Mouse (Mus musculus) gastrocnemius, adult 8-10 months (tissue): ENCODE measurements around the gene Tbc1d22a. TPM values are rescaled to one million over a fixed set of nuclear protein-coding genes. Genes with fewer than 3 reads are reported as not detected.

Source experiments
- DNase-seq, 2 experiments: peaks; one replicate each; pipeline ENCODE4 v3.0.0; 2022; ENCODE audit warnings: low spot score in 2 of 2
- total RNA-seq, 4 experiments: library from RNA; stranded (reverse); gene quantifications; 2 replicates each; pipeline ENCODE4 v1.2.4; 2022

Tbc1d22a gene
- total RNA-seq, 4 experiments from 2014 or later, result 14.7 to 15.7 (median 15.3) TPM

DNA sequence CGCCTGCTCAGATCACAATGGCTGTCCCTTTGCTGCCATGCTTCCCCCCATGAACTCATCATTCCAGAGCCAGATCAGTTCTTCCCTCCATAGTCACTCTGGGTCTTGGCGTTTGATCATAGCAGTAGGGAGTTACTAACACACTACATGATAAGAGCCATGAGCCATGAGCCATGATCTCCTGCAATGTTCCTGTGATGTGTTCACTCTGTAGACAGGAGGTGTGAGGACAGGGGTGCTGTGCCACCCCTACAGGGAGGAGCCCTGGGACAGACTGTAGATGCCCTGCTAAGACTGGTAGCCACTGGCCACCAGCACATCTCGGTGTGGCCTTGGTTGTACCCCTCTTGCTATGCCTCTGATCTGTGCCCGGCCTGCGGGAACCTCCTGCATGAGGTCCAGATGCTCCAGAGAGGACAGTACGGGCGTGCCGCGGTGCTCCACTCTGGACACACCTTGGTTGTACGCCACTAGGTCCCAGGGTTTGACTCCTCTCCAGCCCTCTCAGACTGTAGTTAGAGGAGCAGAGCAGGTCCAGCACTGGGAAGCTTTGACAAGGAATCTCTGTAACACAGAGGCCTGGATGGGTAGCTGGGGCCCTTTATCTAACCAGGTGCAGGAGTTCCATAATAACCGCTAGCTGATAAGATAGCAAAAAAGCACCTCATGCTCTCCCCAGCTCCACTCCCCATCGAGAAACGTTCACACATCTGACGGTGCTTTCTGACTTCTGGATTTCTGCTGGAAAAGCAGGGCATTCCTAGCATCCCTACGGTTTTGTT is 224.9 kb downstream of the Tbc1d22a start:
- DNase-seq, result no peak

DNA sequence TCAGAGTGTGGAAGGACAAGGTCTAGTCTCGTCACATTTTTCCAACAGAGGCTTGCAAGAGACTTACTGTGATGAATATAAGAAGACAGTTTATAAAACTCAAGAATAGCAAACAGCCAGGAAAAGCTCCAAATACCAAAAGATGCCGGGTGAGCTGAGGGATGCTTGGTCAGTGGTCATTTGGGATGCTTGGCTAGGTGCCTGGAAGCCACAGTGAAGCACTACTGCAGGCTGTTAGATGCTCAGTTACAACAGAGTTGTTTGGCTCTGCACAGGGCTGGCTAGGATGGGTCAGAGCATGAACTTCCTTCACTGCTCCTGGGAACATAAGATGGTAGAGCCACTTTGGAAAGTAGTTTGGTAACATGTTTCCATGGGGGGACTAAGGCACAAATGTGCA is 230.0 kb downstream of the Tbc1d22a start:
- DNase-seq, result no peak

GRCm38 (mm10) chr15:86446064-86446463 is 231.8 kb downstream of the Tbc1d22a start:
- no peak for DNase-seq

- no peak for DNase-seq
Measured at GRCm38 (mm10) chr15:86447251-86447650, 233.0 kb downstream of the Tbc1d22a start.

- no peak for DNase-seq
Measured at GRCm38 (mm10) chr15:86449236-86449635, 235.0 kb downstream of the Tbc1d22a start.

DNA sequence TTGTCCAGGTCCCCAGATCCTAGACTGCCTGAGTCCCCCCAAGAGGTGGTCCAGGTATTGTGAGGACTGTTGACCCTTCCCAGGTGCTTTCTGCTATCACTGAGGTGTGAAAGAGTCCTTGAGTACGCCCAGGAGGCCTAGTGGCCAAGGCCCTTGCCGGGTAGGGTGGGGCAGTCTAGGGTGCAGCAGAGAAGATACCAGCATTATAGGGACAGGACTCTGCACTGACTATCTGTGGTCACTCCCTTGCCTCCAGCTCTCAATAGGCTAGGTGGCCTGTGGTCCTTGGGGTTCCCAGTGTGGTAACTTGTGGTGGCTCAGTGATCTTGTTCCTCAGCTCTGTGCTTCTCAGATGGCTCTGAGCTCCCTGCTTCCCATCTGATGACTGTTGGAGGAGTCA is 235.5 kb downstream of the Tbc1d22a start:
- DNase-seq, result no peak

GRCm38 (mm10) chr15:86459413-86459812 is 245.2 kb downstream of the Tbc1d22a start:
- DNase-seq, result no peak

DNA sequence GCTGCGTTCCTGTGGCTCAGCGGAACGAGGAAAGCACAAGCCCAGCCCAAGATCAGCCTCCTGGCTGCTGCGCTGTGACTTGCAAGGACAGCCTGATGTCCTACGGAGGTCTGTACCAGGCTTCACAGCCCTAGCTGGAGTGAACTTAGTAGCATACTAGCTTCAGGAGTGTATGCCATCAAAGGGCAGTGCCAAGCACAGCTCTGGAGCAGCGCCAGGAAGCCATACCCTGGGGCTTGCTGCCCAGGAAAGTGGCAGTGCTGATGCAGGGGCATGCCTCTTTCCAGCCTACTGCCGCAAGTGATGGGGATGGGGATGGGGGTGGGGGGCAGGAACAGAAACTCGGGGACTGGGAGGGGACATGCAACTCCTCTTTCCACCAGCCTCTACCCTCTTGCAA is 248.4 kb downstream of the Tbc1d22a start:
- no peak for DNase-seq

- no peak for DNase-seq
Measured at GRCm38 (mm10) chr15:86468082-86468481, 253.8 kb downstream of the Tbc1d22a start.

- no peak for DNase-seq
Measured at GRCm38 (mm10) chr15:86471136-86471535, 256.9 kb downstream of the Tbc1d22a start.

DNA sequence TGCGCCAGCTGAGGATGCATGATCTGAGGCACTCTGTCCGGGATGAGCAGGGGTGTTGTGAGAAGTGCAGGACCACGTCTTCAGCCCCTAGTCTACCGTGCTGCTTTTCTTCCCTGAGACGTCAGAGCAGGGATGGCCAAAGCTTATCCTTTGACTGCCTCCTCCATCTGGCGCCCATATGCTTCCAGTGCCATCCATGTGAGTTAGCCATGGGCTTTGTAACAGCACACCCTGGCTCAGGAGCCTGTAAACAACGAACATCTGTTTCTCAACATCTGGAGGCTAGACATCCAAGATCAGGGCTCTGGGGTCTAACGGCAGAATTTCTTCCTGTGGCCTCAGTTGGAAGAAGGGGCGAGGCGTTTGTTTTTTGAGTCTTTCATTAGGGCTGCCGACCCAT is 259.2 kb downstream of the Tbc1d22a start:
- no peak for DNase-seq

DNA sequence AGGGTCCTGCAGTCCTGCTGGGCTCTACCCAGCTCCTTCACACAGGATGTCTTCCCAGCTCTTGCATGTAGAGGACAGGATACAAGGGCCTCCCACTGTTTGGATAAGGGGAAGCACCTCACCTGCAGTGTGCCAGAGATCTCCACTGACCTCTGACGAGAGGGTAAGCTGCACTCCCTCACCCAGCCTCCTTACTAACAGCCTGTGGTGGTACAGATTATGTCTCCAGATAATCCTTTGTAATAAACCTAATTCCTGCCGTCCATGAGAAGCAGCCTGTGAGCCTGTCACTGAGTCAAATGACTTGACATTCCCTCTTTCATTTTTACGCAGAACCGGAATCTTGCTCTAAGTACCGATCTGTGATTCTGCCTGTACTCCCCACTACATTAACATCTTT is 260.7 kb downstream of the Tbc1d22a start:
- DNase-seq, result no peak

DNA sequence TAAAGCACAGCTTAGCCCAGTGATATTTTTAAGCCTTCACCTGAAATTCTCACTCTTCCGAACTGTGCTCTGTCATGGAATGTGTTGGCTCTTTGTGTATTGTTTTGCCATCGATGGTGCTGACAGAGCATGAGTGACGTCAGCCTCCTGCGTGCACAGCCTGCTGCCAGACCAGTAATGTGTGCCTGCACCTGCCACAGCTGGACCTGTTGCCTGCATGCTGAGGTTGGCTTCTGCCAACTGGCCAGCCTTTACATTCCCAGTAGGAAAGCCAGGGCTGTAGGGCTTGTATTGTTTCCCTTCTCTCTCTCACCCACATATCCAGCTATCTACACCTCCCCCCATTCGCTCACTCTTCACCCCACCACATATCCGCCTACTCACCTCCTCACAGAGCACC is 262.2 kb downstream of the Tbc1d22a start:
- no peak for DNase-seq

DNA sequence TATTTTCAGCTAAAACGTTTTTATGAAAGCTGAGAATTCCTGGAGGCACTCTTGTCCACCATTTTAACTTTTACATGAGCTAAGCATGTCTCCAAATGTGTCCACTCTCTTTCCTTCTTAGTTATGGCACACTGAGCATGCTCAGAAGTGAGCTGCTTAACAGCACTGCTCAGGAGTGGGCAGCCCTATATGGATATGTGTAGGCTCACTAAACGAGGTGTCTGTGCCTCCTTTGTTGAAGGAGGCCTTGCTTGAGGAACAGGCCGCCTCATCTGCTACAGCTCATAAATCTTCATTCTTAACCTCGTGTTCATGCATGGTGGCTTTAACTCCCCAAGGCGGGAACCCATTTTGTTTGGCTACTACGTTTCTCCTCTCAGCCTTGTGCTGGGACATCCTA is 262.8 kb downstream of the Tbc1d22a start:
- no peak for DNase-seq

GRCm38 (mm10) chr15:86477471-86477992 is 263.3 kb downstream of the Tbc1d22a start:
- DNase-seq, result no peak

DNA sequence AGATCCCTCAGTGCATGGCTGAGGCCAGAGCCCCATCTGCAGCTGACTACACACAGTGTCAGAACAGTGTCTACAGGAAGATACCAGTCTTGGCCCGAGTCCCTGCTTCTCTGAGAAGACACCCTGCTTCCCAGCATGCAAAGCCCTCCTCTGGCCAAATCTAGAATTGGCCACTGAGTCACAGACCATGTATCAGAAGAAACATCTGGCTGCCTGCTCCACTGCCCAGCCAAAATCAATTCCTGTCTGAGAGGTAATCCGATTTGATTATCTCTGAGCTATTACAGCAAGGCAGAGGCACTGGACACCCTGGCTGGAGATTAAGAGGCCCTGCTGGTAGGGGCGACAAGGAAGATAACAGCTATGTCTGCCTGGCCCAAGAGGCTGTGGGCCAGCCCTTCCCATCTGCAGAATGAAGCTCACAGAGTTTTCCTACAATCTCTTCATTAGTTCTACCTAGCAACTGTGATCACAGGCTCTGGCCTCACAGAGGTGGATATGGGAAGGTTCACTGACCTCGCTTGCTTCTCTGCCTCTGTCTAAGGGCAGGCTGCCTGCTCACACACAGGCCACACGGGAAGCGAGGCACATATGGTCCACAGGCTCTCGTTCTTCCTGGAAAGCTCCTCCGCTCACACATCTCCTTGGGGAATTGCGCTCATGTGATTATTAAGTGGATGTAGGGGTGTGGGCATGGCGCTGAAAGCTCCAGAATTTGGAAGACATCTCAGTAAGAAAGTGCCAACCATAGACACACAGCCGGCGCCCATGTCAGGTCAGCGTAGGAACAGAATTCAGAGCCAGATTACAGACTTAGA is 264.6 kb downstream of the Tbc1d22a start:
- DNase-seq, result no peak

DNA sequence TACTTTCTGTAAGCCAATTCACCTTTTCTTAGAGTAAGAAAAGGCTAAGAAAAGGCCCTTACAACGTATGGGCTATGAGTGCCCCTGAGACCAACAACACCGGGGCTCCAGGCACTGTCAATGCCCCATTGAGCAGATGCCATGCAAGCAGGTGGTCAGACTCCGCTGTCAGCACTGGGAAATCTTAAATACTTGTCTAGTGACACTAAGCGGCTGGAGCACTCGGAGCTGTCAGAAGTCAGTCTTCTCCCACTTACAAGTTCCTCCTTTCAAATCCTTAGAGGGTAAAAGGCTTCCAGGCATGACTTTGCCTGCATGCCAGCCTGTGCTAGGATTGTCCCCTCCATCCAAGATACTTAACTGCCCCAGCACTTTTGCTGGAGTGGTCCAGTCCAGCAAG is 268.1 kb downstream of the Tbc1d22a start:
- DNase-seq, result no peak

GRCm38 (mm10) chr15:86485815-86486214 is 271.6 kb downstream of the Tbc1d22a start:
- no peak for DNase-seq

DNA sequence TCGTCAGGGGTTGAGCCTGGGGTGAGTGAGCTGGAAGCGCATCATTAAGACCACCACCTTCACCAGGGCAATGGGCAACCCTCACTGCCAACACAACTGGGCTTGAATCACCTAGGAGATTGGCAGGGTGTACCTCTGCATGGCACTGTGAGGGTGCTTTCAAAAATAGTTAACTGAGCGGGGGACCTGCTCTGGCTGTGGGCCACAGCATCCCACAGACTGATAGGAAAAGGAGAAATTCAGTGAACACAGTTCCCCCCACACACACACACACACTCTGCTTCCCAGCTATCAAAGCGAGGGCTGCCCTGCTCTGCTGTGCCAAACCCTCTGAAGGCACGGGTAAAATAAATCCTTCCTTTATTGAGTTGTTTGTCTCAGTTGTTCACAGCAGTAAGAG is 273.1 kb downstream of the Tbc1d22a start:
- DNase-seq, result no peak

GRCm38 (mm10) chr15:86491434-86492099 is 277.3 kb downstream of the Tbc1d22a start:
- DNase-seq, result no peak

GRCm38 (mm10) chr15:86492636-86493035 is 278.4 kb downstream of the Tbc1d22a start:
- DNase-seq, result no peak

- DNase-seq, result no peak
Measured at GRCm38 (mm10) chr15:86496209-86496608, 281.9 kb downstream of the Tbc1d22a start.
